Mouse (Mus musculus) kidney, embryonic 14.5 days (tissue): ENCODE measurements around the gene Foxp4. TPM values are rescaled to one million over a fixed set of nuclear protein-coding genes. Genes with fewer than 3 reads are reported as not detected.

Source experiments
- ATAC-seq: fragments of 200-750 bp; cut with Nextera tagmentation; 2 replicates; pipeline ENCODE4 v1.8.0; 2017; ENCODE audit warnings: moderate number of reproducible peaks, mild to moderate bottlenecking, moderate TSS enrichment, moderate library complexity; ENCODE audit not compliant: low FRiP score, low TSS enrichment
- H3K27ac ChIP-seq: fragments of 300-500 bp; sonication (generic); 2 replicates; pipeline ENCODE4 v1.5.1; 2014; ENCODE audit warnings: low read depth, mild to moderate bottlenecking, low read length, moderate library complexity, mixed read lengths
- H3K27me3 ChIP-seq: fragments of 300-500 bp; sonication (generic); 2 replicates; pipeline ENCODE4 v1.6.1; 2014; ENCODE audit warnings: mild to moderate bottlenecking, low read length; ENCODE audit not compliant: control insufficient read depth, insufficient read depth
- H3K36me3 ChIP-seq: fragments of 300-500 bp; sonication (generic); 2 replicates; pipeline ENCODE4 v1.6.1; 2014; ENCODE audit warnings: low read length, mixed read lengths; ENCODE audit not compliant: control insufficient read depth, insufficient read depth
- H3K4me1 ChIP-seq: fragments of 300-500 bp; sonication (generic); 2 replicates; pipeline ENCODE4 v1.6.1; 2014; ENCODE audit warnings: low read length, mixed read lengths; ENCODE audit not compliant: control insufficient read depth, insufficient read depth
- H3K4me2 ChIP-seq: fragments of 300-500 bp; sonication (generic); replicated peaks from 2 replicates; pipeline ENCODE4 v1.6.1; 2014; ENCODE audit warnings: low read depth, mild to moderate bottlenecking, low read length
- H3K4me3 ChIP-seq: fragments of 300-500 bp; sonication (generic); 2 replicates; pipeline ENCODE4 v1.5.1; 2014; ENCODE audit warnings: mild to moderate bottlenecking, low read length
- H3K9ac ChIP-seq: fragments of 300-500 bp; sonication (generic); 2 replicates; pipeline ENCODE4 v1.6.1; 2014; ENCODE audit warnings: low read depth, mild to moderate bottlenecking, low read length, moderate library complexity
- H3K9me3 ChIP-seq: fragments of 300-500 bp; sonication (generic); 2 replicates; pipeline ENCODE4 v1.6.1; 2016; ENCODE audit warnings: low read length; ENCODE audit not compliant: control insufficient read depth
- WGBS: fragments of 180-500 bp; shearing (Covaris S2); extraction: QIAGEN DNeasy Blood & Tissue Kit; methylation state at CpG from one replicate; pipeline ENCODE4 v1.1.7; 2014; 5-methylcytosine and 5-hydroxymethylcytosine counted together
- polyA plus RNA-seq: library from polyadenylated mRNA; unstranded; fragments of >200 nt; fragmentation: Nextera tagmentation; extraction: Ambion mirVana; gene quantifications from 2 replicates; pipeline ENCODE4 v1.2.1, GENCODE M21; 2014

Foxp4 gene
- polyA plus RNA-seq, 1 experiment from 2014 or later = 25.4 TPM

GRCm38 (mm10) chr17:47831772-47832171 lies 92.7 kb downstream of the Foxp4 start:
- ATAC-seq = no peak
- peaks cover 5% of the 10 kb centered on the region; the same call in 1 of the 2 replicates for H3K36me3 ChIP-seq
- H3K4me3 ChIP-seq = peak overlapping the region; percentile 51
- H3K9me3 ChIP-seq = peaks cover 4% of the 10 kb centered on the region; the same call in 1 of the 2 replicates
- peak overlapping the region; percentile 48; the same call in 1 of the 2 replicates for H3K9ac ChIP-seq
- H3K27me3 ChIP-seq = peaks cover 17% of the 10 kb centered on the region
- WGBS = 36% methylated on average over 5 of the region's 5 CpGs
- peaks cover 22% of the 10 kb centered on the region; the same call in 1 of the 2 replicates for H3K4me1 ChIP-seq
- peak overlapping the region; percentile 53 for H3K4me2 ChIP-seq
- H3K27ac ChIP-seq = peak overlapping the region; percentile 19; the same call in 1 of the 2 replicates

GRCm38 (mm10) chr17:47831161-47831560 lies 93.3 kb downstream of the Foxp4 start:
- H3K9me3 ChIP-seq = peaks cover 5% of the 10 kb centered on the region; the same call in 1 of the 2 replicates
- no peak for ATAC-seq
- peak overlapping the region; percentile 51 for H3K4me3 ChIP-seq
- H3K4me2 ChIP-seq = peak overlapping the region; percentile 53
- 10% methylated on average over 9 of the region's 9 CpGs for WGBS
- peak overlapping the region; percentile 19; the same call in 1 of the 2 replicates for H3K27ac ChIP-seq
- H3K27me3 ChIP-seq = peaks cover 17% of the 10 kb centered on the region
- H3K4me1 ChIP-seq = peaks cover 22% of the 10 kb centered on the region; the same call in 1 of the 2 replicates
- H3K9ac ChIP-seq = peak overlapping the region; percentile 48; the same call in 1 of the 2 replicates
- peaks cover 5% of the 10 kb centered on the region; the same call in 1 of the 2 replicates for H3K36me3 ChIP-seq

DNA sequence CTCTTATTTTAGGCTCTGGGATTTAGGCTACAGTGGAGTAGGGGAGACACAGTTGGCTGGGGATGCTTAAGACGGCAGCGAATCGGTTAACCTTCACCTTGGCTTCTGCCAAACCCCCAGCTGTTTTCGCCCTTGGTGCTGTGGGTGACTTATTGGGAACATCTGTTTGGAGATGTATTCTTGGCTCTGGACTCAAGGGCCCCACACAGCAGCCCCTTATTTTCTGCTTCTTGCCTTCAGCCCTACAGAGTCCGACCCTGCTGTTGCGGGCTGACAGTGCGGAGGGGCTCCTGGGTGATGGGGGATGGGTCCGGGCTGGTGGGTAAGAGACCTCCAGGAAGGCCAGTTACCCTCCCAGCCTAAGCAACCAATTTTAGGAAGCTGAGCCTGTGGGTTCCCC lies 103.1 kb downstream of the Foxp4 start:
- Histone ChIP-seq H3K4me1 (peaks cover 3% of the 10 kb centered on the region; the same call in 1 of the 2 replicates), H3K36me3 (peaks cover 31% of the 10 kb centered on the region; the same call in 1 of the 2 replicates), H3K27me3 (peaks cover 1% of the 10 kb centered on the region), H3K9ac (no peak overlapping the region), H3K4me2 (no peak overlapping the region), H3K4me3 (no peak overlapping the region), H3K9me3 (no peaks in the 10 kb centered on the region), H3K27ac (no peak overlapping the region)
- WGBS = 80% methylated on average over 8 of the region's 8 CpGs
- ATAC-seq = no peak

DNA sequence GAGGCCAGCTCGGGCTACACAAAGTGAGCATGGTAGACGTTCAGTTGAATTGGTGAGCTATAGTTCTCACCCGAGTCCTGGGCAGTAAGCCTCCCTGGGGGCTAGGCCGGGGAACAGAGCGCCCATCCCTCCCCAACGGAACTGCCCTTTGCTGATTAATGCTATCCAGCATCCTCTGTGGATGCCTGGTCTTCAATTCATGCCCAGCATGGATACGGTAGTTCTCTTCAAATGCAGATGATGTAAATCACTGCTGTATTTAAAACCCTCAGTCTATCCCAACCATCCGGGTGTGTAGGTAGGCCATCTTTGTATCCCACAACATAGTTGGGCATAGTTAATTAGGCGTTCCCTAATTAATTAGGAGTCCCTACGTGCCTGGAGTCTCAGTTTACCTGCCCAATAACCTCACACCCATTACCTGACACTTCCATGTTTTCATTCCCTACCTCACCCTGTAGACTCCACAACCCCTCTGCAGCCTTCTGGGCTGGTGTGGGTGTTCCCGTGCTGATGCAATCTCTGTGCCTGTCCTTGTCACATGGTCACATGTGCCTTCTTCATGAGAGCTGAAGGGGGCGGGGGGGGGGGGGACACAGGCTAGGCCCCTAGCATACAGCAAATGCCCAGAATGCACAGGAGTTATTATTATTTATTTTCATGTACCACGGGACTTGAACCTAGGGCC lies 106.3 kb downstream of the Foxp4 start:
- H3K4me3 ChIP-seq = no peak overlapping the region
- H3K27ac ChIP-seq = no peak overlapping the region
- WGBS = 82% methylated on average over 13 of the region's 13 CpGs
- no peaks in the 10 kb centered on the region for H3K9me3 ChIP-seq
- H3K4me1 ChIP-seq = peaks cover 24% of the 10 kb centered on the region; the same call in 1 of the 2 replicates
- no peak overlapping the region for H3K4me2 ChIP-seq
- ATAC-seq = no peak
- no peak overlapping the region for H3K9ac ChIP-seq
- H3K36me3 ChIP-seq = peaks cover 38% of the 10 kb centered on the region; the same call in 1 of the 2 replicates
- peaks cover 7% of the 10 kb centered on the region for H3K27me3 ChIP-seq

Other genes starting within 250 kb of the Foxp4 start
- gene Tomm6, start 236.3 kb downstream of the Foxp4 start, polyA plus RNA-seq = 415 and 493 TPM in 2 replicates
- 2.9 and 4.6 TPM in 2 replicates for gene Frs3, start 235.6 kb downstream of the Foxp4 start, polyA plus RNA-seq
- 0.55 and 1.2 TPM in 2 replicates for gene Gm21981, start 230.2 kb downstream of the Foxp4 start, polyA plus RNA-seq
- gene Prickle4, start 229.9 kb downstream of the Foxp4 start, polyA plus RNA-seq = 0.99 and 1.3 TPM in 2 replicates
- gene Pgc, start 197.8 kb downstream of the Foxp4 start, polyA plus RNA-seq = not detected in 2 replicates
- gene Tfeb, start 187.6 kb downstream of the Foxp4 start, polyA plus RNA-seq = 11.7 and 12.0 TPM in 2 replicates
- gene Mdfi, start 90.0 kb downstream of the Foxp4 start, polyA plus RNA-seq = 15.7 and 26.1 TPM in 2 replicates
- not detected in 2 replicates for gene 1700122O11Rik, start 113.6 kb upstream of the Foxp4 start, polyA plus RNA-seq
- gene 1700067P10Rik, start 164.7 kb upstream of the Foxp4 start, polyA plus RNA-seq = not detected in 2 replicates
- not detected in 2 replicates for gene 9830107B12Rik, start 221.6 kb upstream of the Foxp4 start, polyA plus RNA-seq
- gene A530064D06Rik, start 242.6 kb upstream of the Foxp4 start, polyA plus RNA-seq = not detected in 2 replicates